Mouse (Mus musculus) forebrain, postnatal 0 days (tissue): ENCODE measurements around the gene Spc24. TPM values are rescaled to one million over a fixed set of nuclear protein-coding genes. Genes with fewer than 3 reads are reported as not detected.

Source experiments
- ATAC-seq: fragments of 200-750 bp; cut with Nextera tagmentation; 2 replicates; pipeline ENCODE4 v1.8.0; 2017; ENCODE audit warnings: mild to moderate bottlenecking, moderate library complexity
- DNase-seq: peaks from one replicate; pipeline ENCODE4 v3.0.0-alpha.2; 2015
- H3K27ac ChIP-seq: fragments of 300-500 bp; sonication (generic); 2 replicates; pipeline ENCODE4 v1.5.1; 2014; ENCODE audit warnings: low read depth, mild to moderate bottlenecking, antibody characterized with exemption, low read length, moderate library complexity, mixed read lengths
- H3K27me3 ChIP-seq: fragments of 300-500 bp; sonication (generic); 2 replicates; pipeline ENCODE4 v1.6.1; 2014; ENCODE audit warnings: mild to moderate bottlenecking, low read length, mixed read lengths; ENCODE audit not compliant: insufficient read depth
- H3K36me3 ChIP-seq: fragments of 300-500 bp; sonication (generic); 2 replicates; pipeline ENCODE4 v1.6.1; 2014; ENCODE audit warnings: mild to moderate bottlenecking, moderate library complexity; ENCODE audit not compliant: insufficient read depth
- H3K4me1 ChIP-seq: fragments of 300-500 bp; sonication (generic); 2 replicates; pipeline ENCODE4 v1.6.1; 2014; ENCODE audit warnings: antibody characterized with exemption; ENCODE audit not compliant: insufficient read depth
- H3K4me2 ChIP-seq: fragments of 300-500 bp; sonication (generic); 2 replicates; pipeline ENCODE4 v1.6.1; 2014; ENCODE audit warnings: low read depth, mild to moderate bottlenecking, moderate library complexity
- H3K4me3 ChIP-seq: fragments of 300-500 bp; sonication (generic); 2 replicates; pipeline ENCODE4 v1.5.1; 2014; ENCODE audit warnings: low read depth, low read length, mixed read lengths
- H3K9ac ChIP-seq: fragments of 300-500 bp; sonication (generic); 2 replicates; pipeline ENCODE4 v1.6.1; 2014; ENCODE audit warnings: mild to moderate bottlenecking
- H3K9me3 ChIP-seq: fragments of 300-500 bp; sonication (generic); 2 replicates; pipeline ENCODE4 v1.6.1; 2016; ENCODE audit warnings: low read length
- CTCF ChIP-seq: sonication (generic); IDR thresholded peaks from 2 replicates; pipeline ENCODE4 v1.5.1; 2016; ENCODE audit warnings: antibody characterized with exemption, control low read depth, low read depth
- WGBS: fragments of 180-500 bp; shearing (Covaris S2); extraction: QIAGEN DNeasy Blood & Tissue Kit; methylation state at CpG from one replicate; pipeline ENCODE4 v1.1.7; 2014; 5-methylcytosine and 5-hydroxymethylcytosine counted together
- polyA plus RNA-seq: library from polyadenylated mRNA; unstranded; fragments of >200 nt; fragmentation: Nextera tagmentation; extraction: Ambion mirVana; gene quantifications from 2 replicates; pipeline ENCODE4 v1.2.1, GENCODE M21; 2015
- total RNA-seq: library from RNA; depleted of rRNA; stranded (reverse); fragments of >200 nt; gene quantifications from 2 replicates; pipeline ENCODE4 v1.2.3, GENCODE M21; 2014

The Spc24 gene
- total and polyA plus RNA-seq, 2 experiments from 2014 or later = 8.2 to 13.5 TPM

GRCm38 (mm10) chr9:21768511-21769411 lies 8.7 kb upstream of the Spc24 start:
- no peak for TF ChIP-seq CTCF
- ATAC-seq (peak; percentile 61), DNase-seq (peak; percentile 33)
- Histone ChIP-seq H3K27me3 (no peaks in the 10 kb centered on the region), H3K9me3 (no peaks in the 10 kb centered on the region), H3K4me3 (no peak overlapping the region), H3K4me2 (no peak overlapping the region), H3K36me3 (no peaks in the 10 kb centered on the region), H3K4me1 (peaks cover 4% of the 10 kb centered on the region; the same call in 1 of the 2 replicates), H3K27ac (peak overlapping the region; percentile 70), H3K9ac (0 out of 2 replicates have a peak overlapping the region, but pooled peaks have one; percentile 10)
- 40% methylated on average over 13 of the region's 13 CpGs for WGBS

DNA sequence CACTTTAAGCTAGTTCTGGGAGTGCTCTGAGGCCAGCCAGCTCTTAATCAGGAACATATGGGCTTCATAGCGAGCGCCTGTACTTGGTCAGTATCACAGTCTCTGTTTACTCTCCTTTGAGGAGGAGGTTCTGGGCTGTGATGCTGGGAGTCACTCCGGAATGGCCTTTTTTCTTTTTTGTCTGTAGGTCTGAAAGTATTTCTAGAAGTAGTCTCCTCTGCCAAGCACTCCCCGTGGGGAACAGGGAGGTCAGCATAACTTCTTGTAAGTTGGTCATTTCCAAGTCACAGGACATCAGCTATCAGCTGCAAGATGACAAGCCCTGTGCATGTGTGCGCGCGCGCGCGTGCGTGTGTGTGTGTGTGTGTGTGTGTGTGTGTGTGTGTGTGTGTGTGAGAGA lies 7.8 kb upstream of the Spc24 start:
- DNase-seq (peak; percentile 14), ATAC-seq (no peak)
- H3K9me3 ChIP-seq = no peaks in the 10 kb centered on the region
- H3K27ac ChIP-seq = peak overlapping the region; percentile 29; the same call in 1 of the 2 replicates
- no peak for TF ChIP-seq CTCF
- no peaks in the 10 kb centered on the region for H3K27me3 ChIP-seq
- WGBS = 76% methylated on average over 11 of the region's 11 CpGs
- no peaks in the 10 kb centered on the region for H3K36me3 ChIP-seq
- no peak overlapping the region for H3K9ac ChIP-seq
- H3K4me1 ChIP-seq = peaks cover 4% of the 10 kb centered on the region; the same call in 1 of the 2 replicates
- no peak overlapping the region for H3K4me2 ChIP-seq
- H3K4me3 ChIP-seq = no peak overlapping the region

DNA sequence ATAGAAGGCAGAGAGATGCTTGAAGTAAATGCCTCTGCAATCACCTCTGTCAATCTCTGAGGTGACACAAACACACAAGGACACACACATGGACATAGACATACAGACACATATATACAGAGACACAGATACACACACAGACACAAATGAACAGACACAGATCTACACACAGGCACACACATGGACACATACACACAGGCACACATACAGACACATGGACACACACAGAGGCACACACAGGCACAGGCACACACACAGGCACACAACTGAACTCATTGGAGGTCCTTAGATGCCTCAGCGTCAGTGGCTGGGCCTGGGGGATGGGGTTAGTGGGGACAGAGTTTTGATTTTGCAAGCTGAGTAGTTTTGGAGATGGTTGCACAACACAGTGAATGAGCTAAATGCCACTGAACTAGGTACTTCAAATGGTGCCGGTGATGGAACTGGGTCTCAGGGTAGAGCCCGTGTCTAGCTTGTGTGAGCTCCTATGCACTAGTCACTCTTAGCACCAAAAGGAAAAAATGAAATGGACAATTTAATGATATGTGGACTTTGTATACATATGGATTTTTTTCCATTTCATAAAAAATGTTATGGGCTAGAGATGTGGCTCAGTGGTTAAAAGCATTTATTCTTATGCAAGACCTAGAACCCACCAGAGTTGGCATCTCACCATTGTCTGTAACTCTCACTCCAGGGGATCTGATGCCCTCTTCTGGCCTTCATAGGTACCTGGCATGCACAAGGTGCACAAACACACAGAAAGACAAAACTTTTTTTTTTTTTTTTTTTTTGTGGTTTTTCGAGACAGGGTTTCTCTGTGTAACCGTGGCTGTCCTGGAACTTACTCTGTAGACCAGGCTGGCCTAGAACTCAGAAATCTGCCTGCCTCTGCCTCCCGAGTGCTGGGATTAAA lies 4.2 kb upstream of the Spc24 start:
- Histone ChIP-seq H3K4me2 (no peak overlapping the region), H3K36me3 (no peaks in the 10 kb centered on the region), H3K27ac (no peak overlapping the region), H3K4me3 (no peak overlapping the region), H3K9me3 (no peaks in the 10 kb centered on the region), H3K4me1 (peaks cover 8% of the 10 kb centered on the region; the same call in 1 of the 2 replicates), H3K9ac (no peak overlapping the region), H3K27me3 (no peaks in the 10 kb centered on the region)
- no peak for ATAC-seq
- no peak for TF ChIP-seq CTCF
- WGBS = 97% methylated on average over 6 of the region's 6 CpGs
- no peak for DNase-seq

- H3K36me3 ChIP-seq = no peaks in the 10 kb centered on the region
- no peaks in the 10 kb centered on the region for H3K9me3 ChIP-seq
- 0 out of 2 replicates have a peak, but pooled peaks cover 3% of the 10 kb centered on the region for H3K4me1 ChIP-seq
- TF ChIP-seq CTCF = no peak
- H3K9ac ChIP-seq = no peak overlapping the region
- no peak overlapping the region for H3K4me2 ChIP-seq
- DNase-seq (no peak), ATAC-seq (no peak)
- no peaks in the 10 kb centered on the region for H3K27me3 ChIP-seq
- H3K4me3 ChIP-seq = no peak overlapping the region
- no peak overlapping the region for H3K27ac ChIP-seq
These were observed 2.0 kb upstream of the Spc24 start for GRCm38 (mm10) chr9:21762135-21762534.

GRCm38 (mm10) chr9:21759718-21760117 lies 385 bp downstream of the Spc24 start:
- ATAC-seq = no peak

GRCm38 (mm10) chr9:21758576-21759529 lies 1.2 kb downstream of the Spc24 start:
- Histone ChIP-seq H3K9ac (no peak overlapping the region), H3K27ac (no peak overlapping the region), H3K4me1 (0 out of 2 replicates have a peak, but pooled peaks cover 3% of the 10 kb centered on the region), H3K9me3 (no peaks in the 10 kb centered on the region), H3K36me3 (no peaks in the 10 kb centered on the region), H3K27me3 (no peaks in the 10 kb centered on the region), H3K4me3 (no peak overlapping the region), H3K4me2 (no peak overlapping the region; the same call in 1 of the 2 replicates)
- no peak for TF ChIP-seq CTCF
- DNase-seq (no peak), ATAC-seq (no peak)
- WGBS = 50% methylated on average over 14 of the region's 14 CpGs

More at GRCm38 (mm10) chr9:21759718-21760117, 385 bp downstream of the Spc24 start:
- no peak overlapping the region for H3K27ac ChIP-seq
- H3K9ac ChIP-seq = peak overlapping the region; percentile 40; the same call in 1 of the 2 replicates
- WGBS = under 1% methylated on average over 20 of the region's 20 CpGs
- H3K4me1 ChIP-seq = 0 out of 2 replicates have a peak, but pooled peaks cover 3% of the 10 kb centered on the region
- DNase-seq = no peak
- no peaks in the 10 kb centered on the region for H3K36me3 ChIP-seq
- H3K4me3 ChIP-seq = peak overlapping the region; percentile 76
- TF ChIP-seq CTCF = no peak
- peak overlapping the region; percentile 90 for H3K4me2 ChIP-seq
- no peaks in the 10 kb centered on the region for H3K27me3 ChIP-seq
- no peaks in the 10 kb centered on the region for H3K9me3 ChIP-seq
